Mouse (Mus musculus) MEL (cell line): ENCODE results near the gene Gm20388. TPM values are rescaled to one million over a fixed set of nuclear protein-coding genes. Genes with fewer than 3 reads are reported as not detected.

Experiments
- DNase-seq: peaks from one replicate; pipeline ENCODE4 v3.0.0; 2011; ENCODE audit warnings: low read depth, low spot score
- H3K27ac ChIP-seq: 2 replicates; pipeline ENCODE4 v1.5.1; 2012; ENCODE audit warnings: low read depth, mild to moderate bottlenecking, control low read depth, low read length, moderate library complexity; ENCODE audit not compliant: control insufficient read depth
- H3K27me3 ChIP-seq, 2 experiments: fragments of 150-350 bp in 1 of 2; sonication (generic) in 1 of 2; 2 replicates each; pipeline ENCODE4 v1.6.1; 2012; ENCODE audit warnings: low read length in 2 of 2, mild to moderate bottlenecking in 2 of 2, improper control_type of control experiment in 1 of 2, moderate library complexity in 1 of 2; ENCODE audit not compliant: insufficient read depth in 2 of 2, control insufficient read depth in 1 of 2
- H3K36me3 ChIP-seq, 2 experiments: 2 replicates each; pipeline ENCODE4 v1.6.1; 2012 to 2014; ENCODE audit warnings: low read length in 2 of 2, improper control_type of control experiment in 1 of 2, inconsistent platforms in 1 of 2, mild to moderate bottlenecking in 1 of 2; ENCODE audit not compliant: insufficient read depth in 2 of 2, control insufficient read depth in 1 of 2
- H3K4me1 ChIP-seq, 2 experiments: fragments of 150-350 bp in 1 of 2; sonication (generic) in 1 of 2; 2 replicates each; pipeline ENCODE4 v1.6.1; 2012; ENCODE audit warnings: low read length in 2 of 2, improper control_type of control experiment in 1 of 2, mild to moderate bottlenecking in 1 of 2; ENCODE audit not compliant: insufficient read depth in 2 of 2, control insufficient read depth in 1 of 2
- H3K4me3 ChIP-seq, 2 experiments: fragments of 150-350 bp in 1 of 2; sonication (generic) in 1 of 2; 2 replicates each; pipeline ENCODE4 v1.5.1; 2012; ENCODE audit warnings: low read depth in 2 of 2, low read length in 2 of 2, mild to moderate bottlenecking in 2 of 2, moderate library complexity in 2 of 2, control low read depth in 1 of 2, improper control_type of control experiment in 1 of 2; ENCODE audit not compliant: control insufficient read depth in 1 of 2, insufficient read depth in 1 of 2
- H3K79me2 ChIP-seq: 2 replicates; pipeline ENCODE4 v1.6.1; 2012; ENCODE audit warnings: mild to moderate bottlenecking, low read length, moderate library complexity; ENCODE audit not compliant: control insufficient read depth, poor library complexity, insufficient read depth
- H3K9ac ChIP-seq: 2 replicates; pipeline ENCODE4 v1.6.1; 2012; ENCODE audit warnings: low read depth, mild to moderate bottlenecking, control low read depth, low read length, moderate library complexity; ENCODE audit not compliant: control insufficient read depth, poor library complexity, severe bottlenecking
- H3K9me3 ChIP-seq: fragments of 150-350 bp; sonication (generic); replicated peaks from 2 replicates; pipeline ENCODE4 v1.6.1; 2012; ENCODE audit warnings: mild to moderate bottlenecking, low read length, improper control_type of control experiment, moderate library complexity; ENCODE audit not compliant: insufficient read depth
- BHLHE40 ChIP-seq: IDR thresholded peaks from 2 replicates; pipeline ENCODE4 v1.6.1; 2012; ENCODE audit warnings: low read depth, mild to moderate bottlenecking, inconsistent platforms, low read length, improper control_type of control experiment, borderline replicate concordance
- CHD1 ChIP-seq: IDR thresholded peaks from 2 replicates; pipeline ENCODE4 v1.6.1; 2012; ENCODE audit warnings: low read depth, mild to moderate bottlenecking, inconsistent platforms, low read length, improper control_type of control experiment
- CTCF ChIP-seq, 3 experiments: IDR thresholded peaks in 2 of 3; conservative IDR thresholded peaks in 1 of 3; 2 replicates each; pipeline ENCODE4 v1.5.1; 2011 to 2012; ENCODE audit warnings: low read length in 3 of 3, low read depth in 2 of 3, mild to moderate bottlenecking in 2 of 3, improper control_type of control experiment in 1 of 3, inconsistent platforms in 1 of 3, mixed read lengths in 1 of 3, moderate library complexity in 1 of 3; ENCODE audit not compliant: control insufficient read depth in 1 of 3, insufficient read depth in 1 of 3, poor library complexity in 1 of 3, severe bottlenecking in 1 of 3
- E2F4 ChIP-seq: IDR thresholded peaks from 2 replicates; pipeline ENCODE4 v1.6.1; 2011; ENCODE audit warnings: low read depth, low read length, improper control_type of control experiment, borderline replicate concordance
- ELF1 ChIP-seq: IDR thresholded peaks from 2 replicates; pipeline ENCODE4 v1.6.1; 2014; ENCODE audit warnings: low read depth, mild to moderate bottlenecking, inconsistent platforms, low read length, improper control_type of control experiment, moderate library complexity
- EP300 ChIP-seq, 2 experiments: IDR thresholded peaks; 2 replicates each; pipeline ENCODE4 v1.6.1; 2011; ENCODE audit warnings: improper control_type of control experiment in 2 of 2, low read length in 2 of 2, low read depth in 1 of 2, mild to moderate bottlenecking in 1 of 2
- ETS1 ChIP-seq: IDR thresholded peaks from 2 replicates; pipeline ENCODE4 v1.6.1; 2012; ENCODE audit warnings: low read depth, mild to moderate bottlenecking, inconsistent platforms, low read length, improper control_type of control experiment, moderate library complexity
- GATA1 ChIP-seq: IDR thresholded peaks from 2 replicates; pipeline ENCODE4 v1.6.1; 2011; ENCODE audit warnings: low read depth, low read length, improper control_type of control experiment
- HCFC1 ChIP-seq: IDR thresholded peaks from 2 replicates; pipeline ENCODE4 v1.6.1; 2012; ENCODE audit warnings: low read depth, mild to moderate bottlenecking, inconsistent platforms, low read length, improper control_type of control experiment, moderate library complexity
- KAT2A ChIP-seq: conservative IDR thresholded peaks from 2 replicates; pipeline ENCODE4 v1.6.1; 2012; ENCODE audit warnings: low read depth, low read length, improper control_type of control experiment, inconsistent platforms
- MAFK ChIP-seq: IDR thresholded peaks from 2 replicates; pipeline ENCODE4 v1.6.1; 2011; ENCODE audit warnings: low read depth, mild to moderate bottlenecking, low read length, improper control_type of control experiment, borderline replicate concordance
- MAZ ChIP-seq: IDR thresholded peaks from 2 replicates; pipeline ENCODE4 v1.6.1; 2012; ENCODE audit warnings: low read depth, mild to moderate bottlenecking, inconsistent platforms, low read length, improper control_type of control experiment
- MEF2A ChIP-seq: IDR thresholded peaks from 2 replicates; pipeline ENCODE4 v1.6.1; 2014; ENCODE audit warnings: low read depth, mild to moderate bottlenecking, inconsistent platforms, low read length, improper control_type of control experiment; ENCODE audit not compliant: poor library complexity, insufficient replicate concordance, severe bottlenecking; ENCODE audit errors: extremely low read depth
- MYB ChIP-seq: IDR thresholded peaks from 2 replicates; pipeline ENCODE4 v1.6.1; 2011; ENCODE audit warnings: mild to moderate bottlenecking, low read depth, low read length, improper control_type of control experiment
- NELFE ChIP-seq: IDR thresholded peaks from 2 replicates; pipeline ENCODE4 v1.6.1; 2011; ENCODE audit warnings: low read depth, low read length, improper control_type of control experiment
- NRF1 ChIP-seq: IDR thresholded peaks from 2 replicates; pipeline ENCODE4 v1.6.1; 2014; ENCODE audit warnings: low read depth, mild to moderate bottlenecking, inconsistent platforms, low read length, improper control_type of control experiment, moderate library complexity; ENCODE audit not compliant: poor library complexity, insufficient read depth, severe bottlenecking
- POLR2A ChIP-seq, 2 experiments: IDR thresholded peaks; 2 replicates each; pipeline ENCODE4 v1.6.1; 2011 to 2012; ENCODE audit warnings: low read length in 2 of 2, mild to moderate bottlenecking in 2 of 2, control low read depth in 1 of 2, improper control_type of control experiment in 1 of 2, low read depth in 1 of 2, moderate library complexity in 1 of 2; ENCODE audit not compliant: control insufficient read depth in 1 of 2, insufficient read depth in 1 of 2, poor library complexity in 1 of 2
- POLR2AphosphoS2 ChIP-seq: IDR thresholded peaks from 2 replicates; pipeline ENCODE4 v1.6.1; 2011; ENCODE audit warnings: low read length, improper control_type of control experiment
- RCOR1 ChIP-seq: IDR thresholded peaks from 2 replicates; pipeline ENCODE4 v1.6.1; 2012; ENCODE audit warnings: low read depth, mild to moderate bottlenecking, inconsistent platforms, low read length, improper control_type of control experiment
- SIN3A ChIP-seq: IDR thresholded peaks from 2 replicates; pipeline ENCODE4 v1.6.1; 2012; ENCODE audit warnings: low read length, improper control_type of control experiment, inconsistent platforms
- SMC3 ChIP-seq: IDR thresholded peaks from 2 replicates; pipeline ENCODE4 v1.6.1; 2011; ENCODE audit warnings: low read depth, low read length, improper control_type of control experiment
- TAL1 ChIP-seq: IDR thresholded peaks from 2 replicates; pipeline ENCODE4 v1.6.1; 2012; ENCODE audit warnings: mild to moderate bottlenecking, inconsistent platforms, low read length, moderate library complexity, mixed read lengths
- TCF12 ChIP-seq: IDR thresholded peaks from 2 replicates; pipeline ENCODE4 v1.6.1; 2014; ENCODE audit warnings: low read depth, mild to moderate bottlenecking, inconsistent platforms, low read length, improper control_type of control experiment, moderate library complexity
- UBTF ChIP-seq: IDR thresholded peaks from 2 replicates; pipeline ENCODE4 v1.6.1; 2012; ENCODE audit warnings: low read depth, mild to moderate bottlenecking, inconsistent platforms, low read length, improper control_type of control experiment, moderate library complexity, borderline replicate concordance; ENCODE audit not compliant: insufficient read depth
- USF1 ChIP-seq: IDR thresholded peaks from 2 replicates; pipeline ENCODE4 v1.6.1; 2014; ENCODE audit warnings: low read depth, mild to moderate bottlenecking, inconsistent platforms, low read length, improper control_type of control experiment, moderate library complexity
- USF2 ChIP-seq, 2 experiments: IDR thresholded peaks; 2 replicates each; pipeline ENCODE4 v1.6.1; 2011 to 2012; ENCODE audit warnings: improper control_type of control experiment in 2 of 2, low read length in 2 of 2, borderline replicate concordance in 1 of 2, inconsistent platforms in 1 of 2, low read depth in 1 of 2, mild to moderate bottlenecking in 1 of 2; ENCODE audit not compliant: insufficient read depth in 1 of 2
- ZC3H11A ChIP-seq: IDR thresholded peaks from 2 replicates; pipeline ENCODE4 v1.6.1; 2012; ENCODE audit warnings: low read depth, mild to moderate bottlenecking, inconsistent platforms, low read length, improper control_type of control experiment
- ZKSCAN1 ChIP-seq: IDR thresholded peaks from 2 replicates; pipeline ENCODE4 v1.6.1; 2012; ENCODE audit warnings: low read depth, mild to moderate bottlenecking, inconsistent platforms, low read length, improper control_type of control experiment, moderate library complexity
- ZMIZ1 ChIP-seq: IDR thresholded peaks from 2 replicates; pipeline ENCODE4 v1.6.1; 2012; ENCODE audit warnings: low read depth, mild to moderate bottlenecking, inconsistent platforms, low read length, improper control_type of control experiment, moderate library complexity
- polyA plus RNA-seq, 2 experiments: library from polyadenylated mRNA; stranded (reverse) in 1 of 2; unstranded in 1 of 2; fragments of >175 nt in 1 of 2; fragments of >200 nt in 1 of 2; gene quantifications; 2 replicates each; pipeline versions ENCODE4 v1.2.1 to v1.2.4; 2012; ENCODE audit warnings: low replicate concordance in 2 of 2, low read depth in 1 of 2; ENCODE audit not compliant: insufficient read length in 2 of 2, insufficient read depth in 1 of 2, missing spikeins in 1 of 2
- total RNA-seq: library from RNA; depleted of rRNA; stranded (reverse); fragments of 300-350 nt; gene quantifications from 2 replicates; pipeline ENCODE4 v1.2.3, GENCODE M21; 2012

Gene Gm20388
- total and polyA plus RNA-seq, 3 experiments = 11.1 to 17.8 TPM; not detected in 1

DNA sequence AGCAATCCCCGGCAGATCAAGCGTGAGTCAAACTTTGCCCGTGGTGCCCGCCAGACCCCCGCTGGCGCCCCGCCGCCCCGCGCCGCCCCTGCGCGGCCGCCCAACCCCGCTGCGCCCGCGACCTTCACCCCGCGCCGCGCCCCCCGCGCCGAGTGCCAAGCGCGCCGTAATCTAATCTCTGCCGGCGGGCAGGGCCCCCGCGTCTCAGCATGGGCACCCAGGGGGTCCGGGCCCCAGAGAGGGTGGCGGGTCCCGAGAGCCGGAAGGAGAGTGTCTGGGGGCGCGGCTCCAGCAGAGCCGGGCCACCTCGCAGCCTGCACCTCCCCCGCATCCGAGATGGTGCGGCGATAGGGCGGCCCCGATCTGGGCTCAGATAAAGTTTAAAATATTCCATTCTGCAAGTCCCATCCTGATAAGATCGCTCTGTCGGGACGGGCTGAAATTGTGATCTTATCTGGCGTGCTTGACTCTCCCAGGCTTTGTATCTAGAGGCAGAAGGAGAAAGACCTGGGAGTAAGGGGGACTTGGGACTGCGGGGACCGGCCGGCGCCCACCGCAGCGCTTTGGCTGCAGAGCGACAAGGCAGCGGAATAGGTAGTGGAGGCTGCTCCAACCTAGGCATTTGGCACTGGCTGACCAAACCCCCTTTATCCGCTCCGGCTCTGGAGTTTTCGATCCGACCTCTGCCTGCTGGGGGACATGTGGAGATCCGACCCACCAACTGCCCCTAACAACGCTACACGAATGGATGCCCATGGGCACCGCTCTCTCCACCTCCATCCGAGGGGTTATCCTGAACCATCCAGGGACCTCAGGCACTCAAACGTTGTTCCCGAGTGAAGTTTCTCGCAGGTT is 2372.1 kb downstream of the Gm20388 start (continued):
- no peak for TF ChIP-seq USF2 (IDR thresholded peaks at IDR 0.05; ENCODE audit: borderline replicate concordance in 1 of 2, insufficient read depth in 1 of 2, low read depth in 1 of 2, low read length in 2 of 2)
- TF ChIP-seq ELF1 = no peak
- no peak for TF ChIP-seq HCFC1

DNA sequence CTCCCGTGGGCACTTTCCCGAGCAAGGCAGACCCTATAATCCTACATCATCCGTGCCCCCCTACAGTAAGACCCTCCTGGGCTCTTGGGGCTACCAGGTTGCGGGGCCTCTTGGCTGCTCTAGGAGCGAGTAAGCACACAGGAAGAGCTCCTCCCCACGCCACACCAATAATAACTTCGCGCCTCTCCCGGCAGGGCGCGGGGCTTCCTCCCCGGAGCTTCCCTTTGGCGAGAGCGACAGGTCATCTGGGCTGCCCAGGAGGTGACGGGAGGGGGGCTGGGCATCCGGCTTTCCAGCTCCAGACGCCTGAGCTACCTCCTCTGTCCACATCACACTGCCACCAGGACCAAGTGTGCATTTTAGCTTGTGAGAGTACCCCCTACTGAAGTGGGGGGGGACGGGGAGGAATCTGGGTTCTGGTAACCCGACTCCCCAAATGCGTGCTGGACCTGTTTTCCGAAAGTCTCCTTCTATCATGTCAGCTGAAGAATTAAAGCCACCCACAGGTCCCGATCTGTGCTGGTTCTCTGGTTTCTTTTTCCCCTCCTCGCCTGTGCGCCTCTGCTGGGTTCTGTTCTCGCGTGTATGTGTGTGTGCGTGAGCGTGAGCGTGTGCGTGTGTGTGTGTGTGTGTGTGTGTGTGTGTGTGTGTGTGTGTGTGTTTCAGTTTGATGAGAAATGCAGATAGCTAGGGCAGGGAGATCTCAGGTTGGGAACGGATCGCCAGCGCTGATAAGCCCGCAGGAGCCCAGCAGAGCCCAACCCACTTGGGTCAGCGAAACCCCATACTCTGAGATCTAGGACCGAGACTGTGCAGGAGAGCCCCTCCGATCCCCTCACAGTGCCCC is 2372.9 kb downstream of the Gm20388 start:
- H3K79me2 ChIP-seq = peaks cover 69% of the 10 kb centered on the region
- H3K4me1 ChIP-seq = peaks cover 14 to 44% of the 10 kb centered on the region in 2 experiments; a peak in 3 of 4 replicates
- peak overlapping the region; percentile 92 for H3K9ac ChIP-seq
- DNase-seq = peak; percentile 76
- H3K27me3 ChIP-seq = no peaks in the 10 kb centered on the region
- H3K9me3 ChIP-seq = no peaks in the 10 kb centered on the region
- H3K27ac ChIP-seq = peak overlapping the region; percentile 91
- H3K4me3 ChIP-seq = peak overlapping the region; percentile 75 to 87
- peaks cover 0 to 39% of the 10 kb centered on the region in 2 experiments; a peak in 3 of 4 replicates for H3K36me3 ChIP-seq
- TF ChIP-seq POLR2AphosphoS2 (no peak), E2F4 (no peak), TCF12 (peak; percentile 34; the same call in 1 of the 2 replicates), MAZ (no peak; the same call in 1 of the 2 replicates), SIN3A (no peak; the same call in none of the 2 replicates), BHLHE40 (0 out of 2 replicates have a peak, but pooled peaks have one; percentile 4), UBTF (no peak), MYB (no peak), ZKSCAN1 (no peak), ZMIZ1 (no peak; the same call in 1 of the 2 replicates), POLR2A (IDR thresholded peaks at IDR 0.05; ENCODE audit: control insufficient read depth in 1 of 2, insufficient read depth in 1 of 2, low read depth in 1 of 2, low read length in 2 of 2, poor library complexity in 1 of 2) (peak in 1 of 2 experiments; percentile 32; a peak in 1 of 4 replicates), CHD1 (peak; percentile 92; the same call in 1 of the 2 replicates), TAL1 (no peak), CTCF (IDR thresholded peaks at IDR 0.05 in 2 of 3, conservative IDR thresholded peaks at IDR 0.05 in 1 of 3; ENCODE audit: control insufficient read depth in 1 of 3, insufficient read depth in 1 of 3, low read depth in 2 of 3, low read length in 3 of 3, poor library complexity in 1 of 3, severe bottlenecking in 1 of 3) (no peak), MAFK (no peak), ETS1 (peak; percentile 5; the same call in 1 of the 2 replicates), GATA1 (peak; percentile 62; the same call in 1 of the 2 replicates), EP300 (IDR thresholded peaks at IDR 0.05; ENCODE audit: low read depth in 1 of 2, low read length in 2 of 2) (0 out of 4 replicates have a peak, but pooled peaks of 1 of the 2 experiments have one; percentile 13), USF2 (IDR thresholded peaks at IDR 0.05; ENCODE audit: borderline replicate concordance in 1 of 2, insufficient read depth in 1 of 2, low read depth in 1 of 2, low read length in 2 of 2) (no peak), USF1 (no peak), KAT2A (no peak), NRF1 (no peak), ZC3H11A (no peak), MEF2A (no peak), NELFE (peak; percentile 48), ELF1 (no peak), RCOR1 (no peak), SMC3 (no peak)
